Mouse (Mus musculus) heart, postnatal 0 days (tissue): ENCODE measurements around the gene Casd1.

Experiments
- CTCF ChIP-seq: IDR thresholded peaks from 2 replicates; pipeline ENCODE4 v1.5.1; 2016; ENCODE audit warnings: antibody characterized with exemption, control low read depth, low read depth
- EP300 ChIP-seq: IDR thresholded peaks from 2 replicates; pipeline ENCODE4 v1.6.1; 2016; ENCODE audit warnings: antibody characterized with exemption, low read depth

- peak; percentile 69 for TF ChIP-seq CTCF
- TF ChIP-seq EP300 = no peak
Measured at GRCm38 (mm10) chr6:4557678-4558077, 43.0 kb upstream of the Casd1 start.
